Mouse (Mus musculus): ENCODE measurements around the gene Tuba1a. TPM values are rescaled to one million over a fixed set of nuclear protein-coding genes. Genes with fewer than 3 reads are reported as not detected.
"Not testable (repeated sequence)": the region's sequence is repeated elsewhere in the genome, so short reads cannot be mapped to it uniquely, and the experiment has no call there.

Gene Tuba1a
- polyA plus RNA-seq, 1 experiment from 2014 or later, result 727 TPM

GRCm38 (mm10) chr15:98976763-98977758 lies 23.6 kb upstream of the Tuba1a start:
- Histone ChIP-seq H3K4me3 (ENCODE audit: low read length) (no peak overlapping the region), H3K36me3 (ENCODE audit: control insufficient read depth, insufficient read depth) (no peaks in the 10 kb centered on the region), H3K9ac (ENCODE audit: low read length) (peak overlapping the region; percentile 58; the same call in 1 of the 2 replicates), H3K27me3 (ENCODE audit: control insufficient read depth, insufficient read depth, low read length) (no peaks in the 10 kb centered on the region), H3K4me1 (ENCODE audit: control insufficient read depth, insufficient read depth, low read length) (peaks cover 16% of the 10 kb centered on the region), H3K27ac (ENCODE audit: low read length) (peak overlapping the region; percentile 81), H3K4me2 (ENCODE audit: low read depth, low read length) (peak overlapping the region; percentile 37; the same call in 1 of the 2 replicates), H3K9me3 (replicated peaks; ENCODE audit: control insufficient read depth, low read length) (no peaks in the 10 kb centered on the region)
- WGBS, result 57% methylated on average over 21 of the region's 21 CpGs
- ATAC-seq (replicated peaks; ENCODE audit: extremely low read depth, insufficient read depth, low FRiP score), result 0 out of 2 replicates have a peak, but pooled peaks have one; percentile 35

- H3K36me3 ChIP-seq (ENCODE audit: control insufficient read depth, insufficient read depth), result no peaks in the 10 kb centered on the region
- no peak overlapping the region for H3K27ac ChIP-seq (ENCODE audit: low read length)
- H3K4me1 ChIP-seq (ENCODE audit: control insufficient read depth, insufficient read depth, low read length), result peaks cover 30% of the 10 kb centered on the region
- ATAC-seq (replicated peaks; ENCODE audit: extremely low read depth, insufficient read depth, low FRiP score), result no peak
- no peak overlapping the region for H3K4me2 ChIP-seq (ENCODE audit: low read depth, low read length)
- WGBS, result 89% methylated on average over 9 of the region's 9 CpGs
- H3K27me3 ChIP-seq (ENCODE audit: control insufficient read depth, insufficient read depth, low read length), result no peaks in the 10 kb centered on the region
- H3K4me3 ChIP-seq (ENCODE audit: low read length), result no peak overlapping the region
- no peaks in the 10 kb centered on the region for H3K9me3 ChIP-seq (replicated peaks; ENCODE audit: control insufficient read depth, low read length)
- H3K9ac ChIP-seq (ENCODE audit: low read length), result no peak overlapping the region
These were observed 19.6 kb upstream of the Tuba1a start for GRCm38 (mm10) chr15:98973015-98973614.

GRCm38 (mm10) chr15:98971576-98972320 lies 18.2 kb upstream of the Tuba1a start:
- not testable (repeated sequence) for H3K27ac ChIP-seq (ENCODE audit: low read length); H3K9ac ChIP-seq (ENCODE audit: low read length); H3K36me3 ChIP-seq (ENCODE audit: control insufficient read depth, insufficient read depth); H3K4me2 ChIP-seq (ENCODE audit: low read depth, low read length); H3K9me3 ChIP-seq (replicated peaks; ENCODE audit: control insufficient read depth, low read length); H3K27me3 ChIP-seq (ENCODE audit: control insufficient read depth, insufficient read depth, low read length); ATAC-seq (replicated peaks; ENCODE audit: extremely low read depth, insufficient read depth, low FRiP score); H3K4me3 ChIP-seq (ENCODE audit: low read length)
- peaks cover 17% of the 10 kb centered on the region for H3K4me1 ChIP-seq (ENCODE audit: control insufficient read depth, insufficient read depth, low read length)
- 63% methylated on average over 15 of the region's 15 CpGs for WGBS

GRCm38 (mm10) chr15:98971111-98971510 lies 17.6 kb upstream of the Tuba1a start:
- 41% methylated on average over 4 of the region's 4 CpGs for WGBS
- H3K9me3 ChIP-seq (replicated peaks; ENCODE audit: control insufficient read depth, low read length), result no peaks in the 10 kb centered on the region
- H3K9ac ChIP-seq (ENCODE audit: low read length), result no peak overlapping the region
- ATAC-seq (replicated peaks; ENCODE audit: extremely low read depth, insufficient read depth, low FRiP score), result no peak
- no peaks in the 10 kb centered on the region for H3K36me3 ChIP-seq (ENCODE audit: control insufficient read depth, insufficient read depth)
- H3K4me2 ChIP-seq (ENCODE audit: low read depth, low read length), result no peak overlapping the region
- no peaks in the 10 kb centered on the region for H3K27me3 ChIP-seq (ENCODE audit: control insufficient read depth, insufficient read depth, low read length)
- H3K4me3 ChIP-seq (ENCODE audit: low read length), result no peak overlapping the region
- peaks cover 15% of the 10 kb centered on the region for H3K4me1 ChIP-seq (ENCODE audit: control insufficient read depth, insufficient read depth, low read length)
- no peak overlapping the region for H3K27ac ChIP-seq (ENCODE audit: low read length)

GRCm38 (mm10) chr15:98969372-98970101 lies 16.0 kb upstream of the Tuba1a start:
- 31% methylated on average over 16 of the region's 16 CpGs for WGBS
- Histone ChIP-seq H3K9ac (ENCODE audit: low read length) (peak overlapping the region; percentile 34), H3K27me3 (ENCODE audit: control insufficient read depth, insufficient read depth, low read length) (no peaks in the 10 kb centered on the region), H3K4me2 (ENCODE audit: low read depth, low read length) (peak overlapping the region; percentile 36), H3K9me3 (replicated peaks; ENCODE audit: control insufficient read depth, low read length) (no peaks in the 10 kb centered on the region), H3K36me3 (ENCODE audit: control insufficient read depth, insufficient read depth) (no peaks in the 10 kb centered on the region), H3K27ac (ENCODE audit: low read length) (peak overlapping the region; percentile 44), H3K4me3 (ENCODE audit: low read length) (no peak overlapping the region), H3K4me1 (ENCODE audit: control insufficient read depth, insufficient read depth, low read length) (peaks cover 15% of the 10 kb centered on the region)
- ATAC-seq (replicated peaks; ENCODE audit: extremely low read depth, insufficient read depth, low FRiP score), result no peak; the same call in 1 of the 2 replicates

GRCm38 (mm10) chr15:98968701-98969371 lies 15.3 kb upstream of the Tuba1a start:
- H3K9me3 ChIP-seq (replicated peaks; ENCODE audit: control insufficient read depth, low read length), result no peaks in the 10 kb centered on the region
- H3K4me3 ChIP-seq (ENCODE audit: low read length), result no peak overlapping the region
- no peaks in the 10 kb centered on the region for H3K36me3 ChIP-seq (ENCODE audit: control insufficient read depth, insufficient read depth)
- peaks cover 15% of the 10 kb centered on the region for H3K4me1 ChIP-seq (ENCODE audit: control insufficient read depth, insufficient read depth, low read length)
- no peaks in the 10 kb centered on the region for H3K27me3 ChIP-seq (ENCODE audit: control insufficient read depth, insufficient read depth, low read length)
- ATAC-seq (replicated peaks; ENCODE audit: extremely low read depth, insufficient read depth, low FRiP score), result 0 out of 2 replicates have a peak, but pooled peaks have one; percentile 26
- 17% methylated on average over 12 of the region's 12 CpGs for WGBS
- H3K27ac ChIP-seq (ENCODE audit: low read length), result peak overlapping the region; percentile 50
- H3K4me2 ChIP-seq (ENCODE audit: low read depth, low read length), result peak overlapping the region; percentile 36
- peak overlapping the region; percentile 34 for H3K9ac ChIP-seq (ENCODE audit: low read length)

- H3K27me3 ChIP-seq (ENCODE audit: control insufficient read depth, insufficient read depth, low read length), result no peaks in the 10 kb centered on the region
- no peaks in the 10 kb centered on the region for H3K36me3 ChIP-seq (ENCODE audit: control insufficient read depth, insufficient read depth)
- no peak for ATAC-seq (replicated peaks; ENCODE audit: extremely low read depth, insufficient read depth, low FRiP score)
- H3K27ac ChIP-seq (ENCODE audit: low read length), result no peak overlapping the region
- no peaks in the 10 kb centered on the region for H3K9me3 ChIP-seq (replicated peaks; ENCODE audit: control insufficient read depth, low read length)
- H3K4me3 ChIP-seq (ENCODE audit: low read length), result no peak overlapping the region
- no peak overlapping the region for H3K9ac ChIP-seq (ENCODE audit: low read length)
- H3K4me1 ChIP-seq (ENCODE audit: control insufficient read depth, insufficient read depth, low read length), result no peaks in the 10 kb centered on the region
- no peak overlapping the region for H3K4me2 ChIP-seq (ENCODE audit: low read depth, low read length)
- WGBS, result 52% methylated on average over 3 of the region's 3 CpGs
These were observed 6.0 kb upstream of the Tuba1a start for GRCm38 (mm10) chr15:98959531-98959930.

GRCm38 (mm10) chr15:98958901-98959420 lies 5.5 kb upstream of the Tuba1a start:
- no peaks in the 10 kb centered on the region for H3K9me3 ChIP-seq (replicated peaks; ENCODE audit: control insufficient read depth, low read length)
- 91% methylated on average over 4 of the region's 4 CpGs for WGBS
- no peaks in the 10 kb centered on the region for H3K27me3 ChIP-seq (ENCODE audit: control insufficient read depth, insufficient read depth, low read length)
- H3K4me2 ChIP-seq (ENCODE audit: low read depth, low read length), result no peak overlapping the region
- ATAC-seq (replicated peaks; ENCODE audit: extremely low read depth, insufficient read depth, low FRiP score), result no peak
- no peak overlapping the region for H3K27ac ChIP-seq (ENCODE audit: low read length)
- no peak overlapping the region for H3K4me3 ChIP-seq (ENCODE audit: low read length)
- no peak overlapping the region for H3K9ac ChIP-seq (ENCODE audit: low read length)
- no peaks in the 10 kb centered on the region for H3K4me1 ChIP-seq (ENCODE audit: control insufficient read depth, insufficient read depth, low read length)
- H3K36me3 ChIP-seq (ENCODE audit: control insufficient read depth, insufficient read depth), result no peaks in the 10 kb centered on the region
